Mouse (Mus musculus) hindlimb bud, embryonic 11.5 days (tissue): Measurements from ENCODE around the gene Itgam.
"Not testable (repeated sequence)": the region's sequence is repeated elsewhere in the genome, so short reads cannot be mapped to it uniquely, and the experiment has no call there.

Experiments
- DNase-seq: peaks from one replicate; pipeline ENCODE4 v3.0.0-alpha.2; 2012; ENCODE audit warnings: low read depth, low spot score; ENCODE audit errors: extremely low spot score

Gene Itgam

DNA sequence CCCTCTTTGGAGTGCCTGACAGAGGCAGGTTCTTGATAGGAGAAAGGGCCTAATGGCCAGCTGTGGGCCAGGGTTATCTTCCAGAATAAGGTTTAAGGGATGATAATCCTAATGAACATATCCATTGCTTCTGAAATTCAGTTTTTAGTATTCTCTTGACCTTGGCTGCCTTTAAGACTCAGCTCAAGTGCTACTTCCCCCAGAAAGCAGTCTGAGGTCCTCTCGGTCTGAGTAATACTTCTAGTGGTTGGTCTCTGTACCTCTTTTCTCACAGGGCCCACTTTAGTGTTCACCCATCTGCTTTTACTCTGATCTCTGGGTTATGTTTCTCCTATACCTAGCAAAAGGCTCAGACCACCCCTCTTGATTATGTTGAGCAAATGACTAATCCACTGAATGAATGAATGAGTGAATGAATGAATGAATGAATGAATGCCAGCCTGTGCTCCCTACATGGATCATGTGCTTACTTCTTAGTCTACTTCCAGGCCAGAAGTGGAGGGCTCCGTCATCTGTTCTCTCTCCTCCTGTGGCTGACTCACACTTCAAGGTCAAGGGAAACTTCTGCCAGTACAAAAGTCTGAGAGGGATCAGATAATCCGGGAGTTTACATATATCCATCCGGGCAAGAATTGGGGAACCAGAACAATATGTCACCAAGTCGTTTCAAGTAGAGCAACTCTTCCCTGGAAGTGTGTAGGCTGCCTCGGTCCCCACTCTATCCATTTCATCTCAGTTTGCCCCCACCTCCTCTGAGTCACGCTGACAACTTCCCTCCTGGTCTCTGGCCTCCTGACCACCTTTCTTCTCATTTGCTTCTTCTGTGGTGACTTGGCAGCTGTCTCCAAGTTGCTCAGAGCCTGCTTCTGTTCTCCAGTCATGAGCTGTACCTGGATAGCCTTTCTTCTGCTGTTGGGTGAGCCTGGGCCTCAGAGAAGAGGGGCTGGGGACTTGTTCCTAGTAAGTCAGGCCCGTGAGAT is 66.6 kb downstream of the Itgam start, which contains the start of gene Itgax:
Itgax (plus strand) TSS at position 807 of the 980 bp plus-strand sequence.
- DNase-seq = no peak

DNA sequence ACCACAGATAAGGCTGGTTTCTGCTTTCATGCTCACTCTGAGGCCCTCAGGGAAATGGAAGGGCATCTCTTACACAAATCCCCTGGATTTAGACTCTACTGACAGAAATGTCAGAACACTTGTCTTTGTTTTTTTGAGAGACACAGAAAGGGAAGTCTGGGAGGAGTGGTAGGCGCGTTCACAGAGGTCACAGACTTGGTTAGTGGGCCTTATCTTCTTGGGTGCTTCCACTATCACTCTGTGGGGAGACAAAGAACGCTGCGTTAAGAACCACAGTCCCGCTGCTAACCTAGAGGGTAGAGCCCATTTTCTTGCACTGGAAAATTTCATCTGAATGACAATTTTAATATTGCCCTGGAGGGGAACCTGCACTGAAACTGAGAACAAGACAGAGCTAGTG is 69.7 kb downstream of the Itgam start:
- no peak for DNase-seq

DNA sequence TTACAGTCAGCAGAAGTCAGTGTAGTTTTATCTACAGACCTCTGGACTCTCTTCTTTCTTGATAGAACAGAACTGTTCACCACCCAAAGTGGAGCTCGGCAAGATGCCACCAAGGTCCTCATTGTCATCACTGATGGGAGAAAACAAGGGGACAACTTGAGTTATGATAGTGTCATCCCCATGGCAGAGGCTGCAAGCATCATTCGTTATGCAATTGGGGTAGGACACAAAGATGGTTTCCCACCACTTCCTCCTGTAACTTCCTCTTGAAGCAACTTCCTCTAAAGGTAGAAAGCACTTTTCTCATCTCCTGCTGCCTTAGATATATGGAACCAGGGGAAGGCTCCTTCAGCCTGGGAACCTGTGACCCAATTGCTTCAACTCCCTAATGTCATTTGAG is 71.2 kb downstream of the Itgam start:
- no peak for DNase-seq

DNA sequence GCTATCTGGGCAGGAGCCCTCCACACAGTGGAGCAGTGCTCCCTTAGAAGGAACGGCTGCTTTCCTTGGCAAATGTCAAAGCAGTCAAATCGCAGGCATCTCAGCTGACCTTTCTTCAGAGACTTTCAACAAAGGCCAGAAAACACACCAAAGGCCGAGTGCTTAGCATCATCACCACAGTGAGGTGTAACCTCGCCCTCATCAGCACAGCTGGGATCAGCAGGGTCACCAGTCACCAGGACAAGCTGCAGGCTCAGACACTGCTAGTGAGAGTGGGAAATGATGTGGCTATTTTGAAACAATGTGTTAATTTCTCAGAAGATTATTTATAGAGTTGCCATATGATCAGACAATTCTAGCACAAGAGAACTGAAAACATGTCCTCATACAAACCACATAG is 74.5 kb downstream of the Itgam start:
- no peak for DNase-seq

DNA sequence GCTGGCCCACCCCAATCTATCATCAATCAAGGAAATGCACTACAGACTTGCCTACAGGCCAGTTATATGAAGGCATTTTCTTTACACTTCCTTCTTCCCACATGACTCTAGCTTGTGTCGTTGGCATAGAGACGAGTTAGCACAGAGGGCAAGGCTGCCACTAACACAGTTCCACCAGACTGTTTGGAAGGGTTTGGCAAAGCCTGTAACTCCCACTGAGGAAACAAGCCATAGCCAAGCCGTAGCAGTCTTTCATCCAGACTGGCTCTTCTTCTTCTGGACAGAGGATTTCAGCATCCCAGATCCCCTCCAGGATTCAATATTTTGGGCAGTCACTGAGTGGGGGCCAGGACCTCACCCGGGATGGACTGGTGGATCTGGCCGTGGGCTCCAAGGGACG is 77.2 kb downstream of the Itgam start:
- no peak for DNase-seq

DNA sequence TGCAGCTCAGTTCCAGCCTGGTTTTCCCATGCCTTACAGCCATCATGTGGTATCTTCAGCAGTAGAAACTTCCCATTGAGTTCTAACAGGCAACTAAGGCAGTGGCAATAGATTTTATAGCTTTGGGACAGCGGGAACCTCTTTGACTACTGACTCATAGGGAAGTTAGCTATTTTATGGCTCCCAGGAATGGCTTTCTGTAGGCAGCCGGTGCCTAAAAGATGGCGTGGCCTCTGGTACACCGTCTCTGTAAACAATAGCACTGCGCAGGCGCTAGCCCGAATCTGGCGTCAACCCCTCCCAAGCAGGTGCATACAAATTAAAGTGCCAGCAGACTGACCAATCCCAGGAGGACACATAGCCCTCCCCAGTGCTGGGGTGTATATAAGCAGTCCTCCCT is 88.5 kb downstream of the Itgam start:
- DNase-seq = no peak

DNA sequence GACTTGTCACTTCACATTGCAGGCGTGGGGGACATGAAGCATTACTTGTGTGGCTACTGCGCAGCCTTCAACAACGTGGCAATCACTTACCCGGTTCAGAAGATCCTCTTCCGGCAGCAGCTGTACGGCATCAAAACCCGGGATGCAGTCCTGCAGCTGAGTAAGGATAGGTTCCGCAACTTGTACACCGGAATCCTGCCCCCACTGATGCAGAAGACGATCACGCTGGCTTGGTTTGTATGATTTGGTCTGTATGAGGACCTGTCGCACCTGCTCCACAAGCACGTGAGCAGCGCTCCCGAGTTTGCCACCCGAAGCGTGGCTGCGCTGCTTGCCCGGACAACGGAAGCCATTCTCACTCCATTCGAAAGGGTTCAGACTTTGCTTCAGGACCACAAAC is 91.6 kb downstream of the Itgam start, which contains the start of gene Itgad:
Itgad (plus strand) TSS at position 301 of the 400 bp plus-strand sequence.
- no peak for DNase-seq

DNA sequence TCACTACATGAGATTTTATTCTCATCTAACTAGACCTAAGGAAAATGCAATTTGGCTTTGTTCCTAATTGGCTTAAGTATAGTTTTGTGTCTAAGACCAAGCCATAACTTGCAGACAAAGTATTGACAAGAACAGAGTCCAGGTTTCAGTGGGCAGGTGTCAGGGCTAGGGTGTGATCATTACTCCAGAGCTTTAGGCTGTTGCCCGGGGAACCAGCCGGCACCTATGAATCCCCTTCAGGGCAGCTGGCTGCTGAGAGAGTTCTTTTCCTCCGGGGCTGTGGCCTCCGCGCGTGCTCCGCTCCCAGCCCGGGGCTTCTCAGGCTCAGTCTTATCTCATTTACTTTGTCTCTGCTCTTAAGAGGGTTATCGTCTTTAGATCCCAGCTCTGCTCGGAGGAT is 92.5 kb downstream of the Itgam start:
- no peak for DNase-seq

DNA sequence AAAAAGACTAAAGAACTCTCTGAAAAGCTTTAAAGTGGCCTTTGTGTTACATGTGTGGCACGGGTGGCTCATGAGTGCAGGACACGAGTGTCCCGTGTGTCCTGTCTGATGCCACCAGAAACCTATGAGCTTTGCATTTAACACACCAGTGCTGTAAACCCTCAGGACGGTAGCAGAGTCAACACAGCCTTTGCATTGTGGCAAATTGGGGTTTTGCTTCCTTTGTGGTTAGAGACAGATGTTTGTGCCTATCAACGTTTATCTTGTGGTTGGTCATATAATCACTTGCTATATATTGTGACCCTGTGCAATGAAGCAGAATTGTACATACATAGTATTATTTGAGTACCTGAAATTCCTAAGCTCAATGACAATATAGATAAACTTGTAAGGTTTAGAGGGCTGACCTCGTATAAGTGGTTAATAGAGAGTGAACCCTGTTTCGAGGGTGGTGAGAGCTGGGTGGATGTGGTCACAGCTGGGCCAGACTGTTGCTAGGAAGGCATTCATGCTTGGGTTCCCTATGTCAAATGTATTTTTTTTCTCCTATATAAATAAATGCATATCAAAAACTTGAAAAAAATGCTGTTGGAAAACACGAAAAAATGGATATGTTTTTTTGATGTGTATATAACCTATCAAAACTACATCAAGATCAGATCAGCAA is 96.4 kb downstream of the Itgam start:
- not testable (repeated sequence) for DNase-seq

DNA sequence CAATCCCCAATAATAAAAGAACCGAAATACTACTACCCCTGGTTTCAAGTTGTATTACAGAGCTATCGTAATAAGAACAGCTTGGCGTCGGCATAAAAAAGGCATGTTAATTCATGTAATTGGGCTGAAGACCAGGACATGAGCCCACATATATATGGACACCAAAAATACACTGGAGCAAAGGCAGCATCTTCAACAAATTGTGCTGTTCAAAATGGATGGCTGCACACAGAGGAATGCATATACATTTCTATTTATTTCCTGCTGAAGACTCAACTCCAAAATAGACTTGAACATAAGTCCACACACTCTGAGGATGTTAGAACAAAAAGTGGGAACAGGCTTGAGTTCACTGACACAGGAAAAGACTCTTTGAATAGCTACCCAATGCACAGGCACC is 101.6 kb downstream of the Itgam start:
- DNase-seq = no peak

DNA sequence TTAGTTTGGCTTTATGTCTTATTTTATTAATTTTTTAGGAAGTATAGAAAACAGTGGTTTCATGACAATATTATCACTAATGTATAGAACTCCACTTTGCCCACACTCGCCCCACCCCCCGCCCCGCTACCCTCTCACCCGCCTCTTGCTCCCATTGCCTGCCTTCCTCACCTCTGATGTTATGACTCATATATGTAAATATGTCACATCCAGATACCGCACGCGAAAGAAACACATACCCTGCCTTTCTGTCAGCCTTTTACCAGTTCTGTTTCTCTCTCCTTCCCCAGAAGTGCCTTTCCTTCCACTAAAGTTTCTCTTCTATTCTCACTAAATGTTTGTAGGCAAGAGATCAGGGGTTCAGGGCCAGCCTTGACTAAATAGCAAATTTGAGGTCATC is 104.0 kb downstream of the Itgam start:
- no peak for DNase-seq
